Mouse (Mus musculus) spleen, postnatal 10 days (tissue): ENCODE measurements at regions not wholly inside any gene's neighbourhood (a gene's known extent, or its start where the extent isn't known, plus 50 kb on each side); places are given as distances from the start of the nearest gene placed in this dataset.

Experiments
- DNase-seq, 2 experiments: peaks; one replicate each; pipeline ENCODE4 v3.0.0; 2021 to 2022; ENCODE audit warnings: low spot score in 2 of 2

GRCm38 (mm10) chr1:186236267-186237020, 119.3 kb upstream of the Lyplal1 start:
- DNase-seq, result no peak

GRCm38 (mm10) chr1:186234536-186234935, 117.4 kb upstream of the Lyplal1 start:
- DNase-seq, result no peak

- DNase-seq, result no peak
These were observed 113.4 kb upstream of the Lyplal1 start for GRCm38 (mm10) chr1:186230476-186230875.

GRCm38 (mm10) chr1:186229856-186230255, 112.7 kb upstream of the Lyplal1 start:
- no peak for DNase-seq

- no peak for DNase-seq
These were observed 111.3 kb upstream of the Lyplal1 start for GRCm38 (mm10) chr1:186228396-186228795.

- no peak for DNase-seq
These were observed 107.1 kb upstream of the Lyplal1 start for GRCm38 (mm10) chr1:186224231-186224630.

GRCm38 (mm10) chr1:186223417-186223816, 106.3 kb upstream of the Lyplal1 start:
- DNase-seq, result no peak

GRCm38 (mm10) chr1:186218995-186219394, 101.9 kb upstream of the Lyplal1 start:
- no peak for DNase-seq

- no peak for DNase-seq
These were observed 100.1 kb upstream of the Lyplal1 start for GRCm38 (mm10) chr1:186217198-186217597.

GRCm38 (mm10) chr1:186204151-186204550, 87.0 kb upstream of the Lyplal1 start:
- no peak for DNase-seq

- DNase-seq, result no peak
These were observed 85.4 kb upstream of the Lyplal1 start for GRCm38 (mm10) chr1:186202536-186202935.

- no peak for DNase-seq
These were observed 81.3 kb upstream of the Lyplal1 start for GRCm38 (mm10) chr1:186198391-186198790.

- DNase-seq, result no peak
These were observed 79.9 kb upstream of the Lyplal1 start for GRCm38 (mm10) chr1:186197057-186197456.

GRCm38 (mm10) chr1:186189390-186189789, 72.3 kb upstream of the Lyplal1 start:
- no peak for DNase-seq

- no peak for DNase-seq
These were observed 70.3 kb upstream of the Lyplal1 start for GRCm38 (mm10) chr1:186187372-186187771.

- no peak for DNase-seq
These were observed 66.1 kb upstream of the Lyplal1 start for GRCm38 (mm10) chr1:186183204-186183651.

GRCm38 (mm10) chr1:186182498-186183203, 65.5 kb upstream of the Lyplal1 start:
- no peak for DNase-seq

GRCm38 (mm10) chr1:186177019-186177418, 59.9 kb upstream of the Lyplal1 start:
- no peak for DNase-seq

- DNase-seq, result no peak
These were observed 56.4 kb upstream of the Lyplal1 start for GRCm38 (mm10) chr1:186173472-186174014.

- no peak for DNase-seq
These were observed 54.6 kb upstream of the Lyplal1 start for GRCm38 (mm10) chr1:186171691-186172090.
